Mouse (Mus musculus) ES-CJ7 (cell line): ENCODE measurements around the gene Ccr10.
A peak's percentile ranks its signal among the peaks of the same experiment; 100 is the strongest.
"Not testable (repeated sequence)": the region's sequence is repeated elsewhere in the genome, so short reads cannot be mapped to it uniquely, and the experiment has no call there.

ENCODE experiments used
- DNase-seq: peaks from one replicate; pipeline ENCODE4 v3.0.0; 2011; ENCODE audit warnings: low read depth, low spot score

The Ccr10 gene

GRCm38 (mm10) chr11:101171721-101172433 lies 3.4 kb downstream of the Ccr10 start:
- DNase-seq: peak; percentile 88

- DNase-seq: peak; percentile 99
Observed at GRCm38 (mm10) chr11:101170811-101171610, 4.2 kb downstream of the Ccr10 start, which contains the start of gene Plekhh3. TSS of gene Plekhh3 (minus strand) at chr11:101171351.

GRCm38 (mm10) chr11:101170354-101170810 lies 4.9 kb downstream of the Ccr10 start, which contains the start of gene Cntnap1:
TSS of gene Cntnap1 (plus strand) at chr11:101170523.
- peak; percentile 21 for DNase-seq

GRCm38 (mm10) chr11:101169301-101170107 lies 5.7 kb downstream of the Ccr10 start:
- no peak for DNase-seq

- DNase-seq: no peak
Observed at GRCm38 (mm10) chr11:101168301-101168980, 6.8 kb downstream of the Ccr10 start.

- no peak for DNase-seq
Observed at GRCm38 (mm10) chr11:101167963-101168300, 7.3 kb downstream of the Ccr10 start.

- no peak for DNase-seq
Observed at GRCm38 (mm10) chr11:101167211-101167962, 7.9 kb downstream of the Ccr10 start.

- no peak for DNase-seq
Observed at GRCm38 (mm10) chr11:101166357-101166756, 8.9 kb downstream of the Ccr10 start.

GRCm38 (mm10) chr11:101164677-101165580 lies 10.3 kb downstream of the Ccr10 start:
- DNase-seq: peak; percentile 60

- no peak for DNase-seq
Observed at GRCm38 (mm10) chr11:101164351-101164665, 10.9 kb downstream of the Ccr10 start.

GRCm38 (mm10) chr11:101163476-101164350 lies 11.5 kb downstream of the Ccr10 start:
- peak; percentile 66 for DNase-seq

- no peak for DNase-seq
Observed at GRCm38 (mm10) chr11:101162772-101163171, 12.5 kb downstream of the Ccr10 start.

GRCm38 (mm10) chr11:101162301-101162700 lies 12.9 kb downstream of the Ccr10 start:
- no peak for DNase-seq

GRCm38 (mm10) chr11:101161551-101161950 lies 13.7 kb downstream of the Ccr10 start:
- DNase-seq: no peak

GRCm38 (mm10) chr11:101160981-101161505 lies 14.2 kb downstream of the Ccr10 start:
- not testable (repeated sequence) for DNase-seq

- not testable (repeated sequence) for DNase-seq
Observed at GRCm38 (mm10) chr11:101160151-101160550, 15.1 kb downstream of the Ccr10 start.

- peak; percentile 76 for DNase-seq
Observed at GRCm38 (mm10) chr11:101155728-101156371, 19.4 kb downstream of the Ccr10 start, which contains the start of gene Tubg2. TSS of gene Tubg2 (plus strand) at chr11:101155907.

GRCm38 (mm10) chr11:101155151-101155550 lies 20.1 kb downstream of the Ccr10 start:
- no peak for DNase-seq
